Mouse (Mus musculus) C2C12 (cell line): ENCODE measurements around the gene Mecr. TPM values are rescaled to one million over a fixed set of nuclear protein-coding genes. Genes with fewer than 3 reads are reported as not detected.
A peak's percentile ranks its signal among the peaks of the same experiment; 100 is the strongest.

Experiments used
- H3K27me3 ChIP-seq: one replicate; pipeline ENCODE4 v1.6.1; 2011; ENCODE audit not compliant: control insufficient read depth, insufficient read depth, insufficient read length
- H3K36me3 ChIP-seq: one replicate; pipeline ENCODE4 v1.6.1; 2011; ENCODE audit not compliant: control insufficient read depth, insufficient read depth
- H3K4me3 ChIP-seq: one replicate; pipeline ENCODE4 v1.5.1; 2011; ENCODE audit warnings: mild to moderate bottlenecking, control low read depth; ENCODE audit not compliant: poor library complexity, insufficient read depth, severe bottlenecking
- H3K79me2 ChIP-seq: one replicate; pipeline ENCODE4 v1.6.1; 2011; ENCODE audit not compliant: control insufficient read depth, insufficient read depth
- H3K79me3 ChIP-seq: one replicate; pipeline ENCODE4 v1.6.1; 2011; ENCODE audit warnings: low read depth, control low read depth
- H3ac ChIP-seq: one replicate; pipeline ENCODE3; 2011; ENCODE audit warnings: low read depth; ENCODE audit not compliant: control insufficient read depth, insufficient read length
- CEBPB ChIP-seq: IDR thresholded peaks from one replicate; pipeline ENCODE4 v1.6.1; 2011; ENCODE audit warnings: low read depth, mild to moderate bottlenecking, control low read depth, moderate library complexity
- CTCF ChIP-seq: IDR thresholded peaks from one replicate; pipeline ENCODE4 v1.5.1; 2011; ENCODE audit not compliant: control insufficient read depth, insufficient read depth, insufficient read length
- FOSL1 ChIP-seq: IDR thresholded peaks from one replicate; pipeline ENCODE4 v1.8.0; 2011; ENCODE audit warnings: mild to moderate bottlenecking, low read length; ENCODE audit not compliant: poor library complexity, insufficient read depth, severe bottlenecking
- MAX ChIP-seq: IDR thresholded peaks from one replicate; pipeline ENCODE4 v1.6.1; 2011; ENCODE audit warnings: mild to moderate bottlenecking, control low read depth
- MYOD1 ChIP-seq: IDR thresholded peaks from one replicate; pipeline ENCODE4 v1.6.1; 2011; ENCODE audit warnings: low read depth; ENCODE audit not compliant: control insufficient read depth, insufficient read length
- MYOG ChIP-seq: IDR thresholded peaks from one replicate; pipeline ENCODE4 v1.6.1; 2011; ENCODE audit not compliant: control insufficient read depth, insufficient read length; ENCODE audit errors: extremely low read depth
- USF1 ChIP-seq: IDR thresholded peaks from one replicate; pipeline ENCODE4 v1.6.1; 2011; ENCODE audit warnings: low read depth, mild to moderate bottlenecking, control low read depth, moderate library complexity
- polyA plus RNA-seq: library from polyadenylated mRNA; unstranded; fragments of >200 nt; fragmentation: generic; extraction: Trizol; gene quantifications from one replicate; pipeline ENCODE4 v1.2.1, GENCODE M21; 2012; ENCODE audit warnings: missing spikeins

The Mecr gene
- polyA plus RNA-seq, 1 experiment: 49.4 TPM

DNA sequence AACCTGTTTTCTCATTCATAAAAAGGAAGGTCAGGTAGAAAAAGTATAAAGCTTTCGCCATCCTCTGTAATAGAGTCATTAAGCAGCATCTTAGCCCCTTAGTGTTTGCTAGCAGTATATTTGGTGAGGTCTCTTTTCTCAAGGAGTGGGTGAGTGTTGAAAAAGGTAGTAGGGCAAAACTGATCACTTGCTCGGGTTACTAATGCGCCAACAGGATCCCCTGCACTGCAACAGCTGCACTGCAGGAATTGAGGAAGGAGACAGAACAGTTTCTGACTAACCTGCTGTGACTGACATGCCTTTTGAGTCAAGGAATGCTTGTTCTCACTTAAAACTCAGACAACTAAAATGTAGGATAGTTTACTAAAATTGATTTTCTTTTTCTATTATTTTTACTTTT, 32.0 kb downstream of the Mecr start:
- peak overlapping the region; percentile 47 for H3ac ChIP-seq
- peaks cover 67% of the 10 kb centered on the region for H3K79me3 ChIP-seq
- peaks cover 81% of the 10 kb centered on the region for H3K79me2 ChIP-seq
- H3K27me3 ChIP-seq: no peaks in the 10 kb centered on the region
- H3K36me3 ChIP-seq: no peaks in the 10 kb centered on the region
- TF ChIP-seq MYOD1 (peak; percentile 14), MAX (no peak)
- peak overlapping the region; percentile 89 for H3K4me3 ChIP-seq

DNA sequence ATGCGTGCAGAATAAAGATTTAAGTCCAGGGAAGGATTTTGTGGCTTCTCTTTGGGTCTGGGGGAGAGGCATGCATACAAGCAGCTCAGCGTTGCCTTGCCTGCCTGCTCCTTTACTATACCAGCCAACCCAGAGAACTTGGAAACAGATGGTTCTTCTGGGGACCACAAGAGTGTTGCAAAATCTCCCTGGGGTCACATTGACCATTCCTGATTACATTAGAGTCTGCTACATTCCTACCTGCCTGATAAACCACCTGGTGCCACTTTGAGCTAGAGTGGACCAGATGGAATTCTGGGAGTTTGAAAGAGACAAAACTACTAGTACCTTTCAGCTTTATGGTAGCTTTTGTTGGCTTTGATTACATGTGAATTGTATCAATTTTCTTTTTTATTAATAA, 33.6 kb downstream of the Mecr start:
- no peak overlapping the region for H3ac ChIP-seq
- TF ChIP-seq CEBPB: no peak
- no peak for TF ChIP-seq USF1
- no peak for TF ChIP-seq CTCF
- TF ChIP-seq MYOD1: no peak
- no peak for TF ChIP-seq MAX
- no peak for TF ChIP-seq FOSL1
- no peak for TF ChIP-seq MYOG

DNA sequence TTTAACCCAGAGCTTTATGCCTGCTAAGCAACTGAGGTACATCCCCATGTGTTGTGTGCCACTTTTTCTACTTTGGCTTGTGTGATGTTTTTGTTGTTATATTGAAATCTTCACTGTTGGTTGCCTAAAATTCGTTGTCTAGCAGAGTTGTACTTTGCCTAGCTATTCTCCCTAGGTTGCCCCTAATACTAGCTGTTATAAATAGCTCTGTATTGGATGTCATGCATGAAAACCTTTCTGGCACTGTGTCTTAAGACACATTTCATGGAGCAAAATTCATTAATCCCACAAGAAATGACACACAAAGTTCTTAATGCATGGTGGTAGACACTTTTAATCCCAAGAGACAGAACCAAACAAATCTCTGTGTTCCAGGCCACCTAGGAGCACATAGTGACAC, 36.4 kb downstream of the Mecr start:
- Histone ChIP-seq H3K79me2 (peaks cover 100% of the 10 kb centered on the region), H3K4me3 (no peak overlapping the region), H3K36me3 (peaks cover 5% of the 10 kb centered on the region), H3ac (no peak overlapping the region), H3K27me3 (no peaks in the 10 kb centered on the region), H3K79me3 (peaks cover 100% of the 10 kb centered on the region)
- TF ChIP-seq MAX (no peak), MYOG (no peak), CTCF (no peak), MYOD1 (no peak), CEBPB (no peak), USF1 (no peak), FOSL1 (no peak)

More for the DNA sequence above, 33.6 kb downstream of the Mecr start:
- Histone ChIP-seq H3K27me3 (no peaks in the 10 kb centered on the region), H3K79me2 (peaks cover 97% of the 10 kb centered on the region), H3K36me3 (no peaks in the 10 kb centered on the region), H3K79me3 (peaks cover 83% of the 10 kb centered on the region), H3K4me3 (no peak overlapping the region)

DNA sequence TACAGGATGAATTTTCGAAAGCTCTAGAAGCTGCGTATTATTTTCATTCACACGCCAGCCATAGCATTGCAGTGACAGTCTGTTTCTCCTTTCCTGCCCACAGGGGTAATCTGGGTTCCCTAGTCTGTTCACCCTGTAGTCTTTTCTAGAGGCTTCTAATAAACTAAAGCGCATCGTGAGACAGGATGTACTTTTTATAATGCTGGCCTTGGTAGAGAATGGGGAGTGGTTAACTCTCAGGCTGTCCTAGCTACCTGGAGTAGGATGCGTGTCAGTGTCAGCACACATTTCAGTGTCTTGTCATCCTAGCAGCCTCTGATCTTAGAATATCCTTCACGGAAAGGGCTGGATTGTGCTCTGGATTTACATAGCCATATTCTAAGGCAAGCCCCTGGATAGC, 38.0 kb downstream of the Mecr start:
- TF ChIP-seq MYOG: no peak
- TF ChIP-seq MAX: no peak
- TF ChIP-seq MYOD1: no peak
- TF ChIP-seq CTCF: no peak
- TF ChIP-seq USF1: no peak
- no peak for TF ChIP-seq CEBPB
- no peak for TF ChIP-seq FOSL1
- no peak overlapping the region for H3K4me3 ChIP-seq

DNA sequence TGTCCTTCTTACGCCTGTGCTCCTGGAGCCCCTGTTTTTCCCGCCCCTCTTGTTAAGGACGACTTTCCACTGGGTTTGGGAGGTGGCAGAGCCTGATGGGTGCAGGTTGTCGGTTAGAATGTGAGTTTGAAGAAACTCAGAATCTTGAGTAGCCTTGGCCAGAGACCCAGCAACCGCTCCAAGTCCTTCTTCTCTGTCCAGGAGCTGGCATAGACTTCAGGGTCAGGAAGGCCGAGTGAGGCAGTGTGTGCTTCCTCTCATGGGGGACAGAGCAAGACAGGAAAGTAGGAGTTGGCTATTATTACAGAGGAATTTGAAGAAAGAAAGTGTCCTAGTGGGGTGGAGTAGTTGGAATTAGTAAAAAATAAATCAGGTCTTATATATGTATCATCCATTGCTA, 40.3 kb downstream of the Mecr start:
- H3K36me3 ChIP-seq: peaks cover 26% of the 10 kb centered on the region
- H3ac ChIP-seq: no peak overlapping the region
- no peak for TF ChIP-seq CTCF
- TF ChIP-seq MAX: no peak
- no peak for TF ChIP-seq FOSL1
- no peak for TF ChIP-seq USF1
- TF ChIP-seq MYOG: no peak
- no peak for TF ChIP-seq MYOD1
- TF ChIP-seq CEBPB: no peak
- H3K79me3 ChIP-seq: peaks cover 100% of the 10 kb centered on the region
- no peak overlapping the region for H3K4me3 ChIP-seq
- no peaks in the 10 kb centered on the region for H3K27me3 ChIP-seq
- H3K79me2 ChIP-seq: peaks cover 100% of the 10 kb centered on the region

More for the DNA sequence above, 38.0 kb downstream of the Mecr start:
- Histone ChIP-seq H3K79me3 (peaks cover 100% of the 10 kb centered on the region), H3ac (no peak overlapping the region), H3K27me3 (no peaks in the 10 kb centered on the region), H3K79me2 (peaks cover 100% of the 10 kb centered on the region), H3K36me3 (peaks cover 19% of the 10 kb centered on the region)

DNA sequence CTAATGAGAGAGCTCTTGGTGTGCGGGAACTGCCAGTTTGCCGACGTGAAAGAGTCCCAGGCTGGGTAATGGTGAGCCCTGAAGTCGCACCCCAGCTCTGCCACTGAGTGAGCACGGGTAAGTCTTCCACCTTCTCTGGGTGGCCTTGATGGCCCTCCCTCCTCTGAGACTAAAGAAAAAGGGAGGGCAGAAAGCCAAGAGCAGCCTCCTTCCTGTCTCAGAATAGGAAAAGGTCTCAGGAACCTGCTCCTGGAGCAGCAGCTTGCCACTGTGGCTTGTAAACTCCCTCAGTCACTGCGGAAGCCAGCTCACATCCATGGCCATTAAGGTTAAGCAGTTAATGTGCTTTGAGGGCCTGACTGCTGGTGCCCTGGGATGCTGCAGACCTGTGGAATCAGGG, 42.1 kb downstream of the Mecr start:
- H3K27me3 ChIP-seq: no peaks in the 10 kb centered on the region
- no peak overlapping the region for H3K4me3 ChIP-seq
- H3K36me3 ChIP-seq: peaks cover 32% of the 10 kb centered on the region
- TF ChIP-seq MYOD1: no peak
- no peak for TF ChIP-seq FOSL1
- TF ChIP-seq MAX: no peak
- TF ChIP-seq MYOG: no peak
- no peak for TF ChIP-seq CTCF
- no peak for TF ChIP-seq CEBPB
- no peak for TF ChIP-seq USF1
- H3K79me2 ChIP-seq: peaks cover 100% of the 10 kb centered on the region
- peaks cover 99% of the 10 kb centered on the region for H3K79me3 ChIP-seq
- no peak overlapping the region for H3ac ChIP-seq
